Mouse (Mus musculus) T-helper 1 cell (primary cell): ENCODE measurements at regions not wholly inside any gene's neighbourhood (a gene's known extent, or its start where the extent isn't known, plus 50 kb on each side); places are given as distances from the start of the nearest gene placed in this dataset.
"Not testable (repeated sequence)": the region's sequence is repeated elsewhere in the genome, so short reads cannot be mapped to it uniquely, and the experiment has no call there.

ENCODE experiments used
- in situ Hi-C: fragments of 300-600 bp; cut with MboI, MseI; formaldehyde crosslinking; loops from one replicate; pipeline ENCODE4 v1.15.1; 2025; ENCODE audit warnings: high pct_unique_total_duplicates

- in situ Hi-C loops: no loop called here
Observed at GRCm38 (mm10) chr3:21726747-21727505, 349.5 kb upstream of the Tbl1xr1 start.

DNA sequence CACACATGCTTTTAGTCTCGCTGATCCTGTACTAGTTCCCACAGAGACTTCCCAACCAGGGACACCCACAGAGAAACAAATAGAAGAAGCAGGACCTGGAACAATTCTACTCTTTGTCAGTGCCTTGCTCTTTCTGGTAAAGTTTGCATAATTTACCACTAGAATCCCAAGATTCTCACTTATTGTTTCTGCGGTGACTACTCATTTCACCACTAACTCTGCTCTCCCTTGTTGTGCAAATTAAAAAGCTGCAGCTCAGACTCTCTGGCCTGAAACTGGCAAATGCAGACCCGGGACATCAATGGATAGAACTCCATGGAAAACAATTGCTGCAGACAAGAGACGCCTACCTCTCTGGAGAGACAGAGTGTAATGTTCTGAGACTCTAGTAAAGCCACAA is 348.4 kb upstream of the Tbl1xr1 start:
- in situ Hi-C loops: no loop called here

DNA sequence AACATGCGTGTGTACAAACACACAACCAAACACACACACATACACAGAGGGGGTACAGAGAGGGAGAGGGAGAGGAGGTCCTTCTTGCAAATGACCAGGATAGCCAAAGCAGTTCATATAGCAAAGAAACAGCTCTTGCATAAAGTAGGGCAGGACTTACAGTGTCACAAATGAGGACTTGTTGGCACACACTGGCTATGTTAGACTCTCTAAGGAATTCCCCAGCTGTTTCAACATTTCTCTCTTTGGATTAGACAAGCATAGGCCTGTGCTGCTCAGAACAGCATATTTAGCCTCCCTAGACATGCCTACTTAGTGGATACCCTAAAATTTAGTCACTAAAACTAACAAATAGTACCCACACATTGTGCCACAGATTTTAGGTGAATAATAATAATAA is 347.1 kb upstream of the Tbl1xr1 start:
- in situ Hi-C loops: no loop called here

DNA sequence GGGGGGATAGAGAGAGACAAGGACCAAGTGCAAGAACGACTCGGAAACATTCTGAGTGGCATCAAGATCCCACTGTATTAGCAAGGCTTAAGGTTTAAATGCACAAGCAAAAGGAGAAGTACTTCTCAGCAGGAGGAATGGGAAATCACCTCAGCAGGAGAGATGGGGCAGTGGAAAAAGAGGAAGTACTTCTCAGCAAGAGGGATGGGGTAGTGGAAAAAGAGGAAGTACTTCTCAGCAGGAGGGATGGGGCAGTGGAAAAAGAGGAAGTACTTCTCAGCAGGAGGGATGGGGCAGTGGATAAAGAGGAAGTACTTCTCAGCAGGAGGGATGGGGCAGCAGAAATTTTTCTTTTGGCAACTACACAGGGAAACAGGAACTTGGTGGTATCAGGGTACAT is 340.8 kb upstream of the Tbl1xr1 start:
- in situ Hi-C loops: not testable (repeated sequence)

DNA sequence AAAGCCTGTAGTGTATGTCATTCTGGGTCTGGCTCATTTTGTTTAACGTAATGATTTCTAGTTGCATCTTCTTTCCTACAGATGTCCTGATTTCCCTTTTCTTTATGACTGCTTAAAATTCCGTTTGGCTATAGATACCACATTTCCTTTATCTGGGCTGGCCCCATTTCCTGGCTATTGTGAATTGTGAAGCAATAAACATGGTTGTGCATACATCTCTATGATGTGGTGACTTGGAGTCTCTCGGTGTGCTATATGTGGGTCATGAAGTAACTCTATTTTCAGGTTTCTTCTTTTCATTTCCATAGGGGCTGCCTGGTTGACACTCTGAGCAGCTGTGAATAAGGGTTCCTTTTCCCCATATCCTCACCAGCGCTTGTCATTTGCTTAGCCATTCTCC is 336.7 kb upstream of the Tbl1xr1 start:
- in situ Hi-C loops: no loop called here

- in situ Hi-C loops: no loop called here
Observed at GRCm38 (mm10) chr3:21744107-21744506, 332.3 kb upstream of the Tbl1xr1 start.

- in situ Hi-C loops: no loop called here
Observed at GRCm38 (mm10) chr3:21760516-21761218, 315.8 kb upstream of the Tbl1xr1 start.

DNA sequence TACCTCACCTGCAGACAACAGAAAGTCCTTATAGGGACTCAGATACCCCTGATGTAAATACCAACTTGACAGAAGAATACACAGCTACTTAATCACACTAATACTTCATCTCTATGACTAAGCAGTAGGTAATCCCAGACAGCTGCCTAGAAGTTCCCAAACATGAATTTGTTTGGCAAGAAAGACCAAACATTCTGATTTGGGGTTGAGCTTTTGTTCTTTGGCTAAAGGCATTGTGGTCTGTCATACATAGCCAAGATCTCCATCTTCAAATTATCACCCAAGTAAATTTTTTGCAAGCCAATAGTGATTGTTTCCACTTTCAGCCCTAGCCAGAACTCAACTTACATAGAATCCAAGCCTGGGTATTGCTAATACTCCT is 315.2 kb upstream of the Tbl1xr1 start:
- in situ Hi-C loops: no loop called here

DNA sequence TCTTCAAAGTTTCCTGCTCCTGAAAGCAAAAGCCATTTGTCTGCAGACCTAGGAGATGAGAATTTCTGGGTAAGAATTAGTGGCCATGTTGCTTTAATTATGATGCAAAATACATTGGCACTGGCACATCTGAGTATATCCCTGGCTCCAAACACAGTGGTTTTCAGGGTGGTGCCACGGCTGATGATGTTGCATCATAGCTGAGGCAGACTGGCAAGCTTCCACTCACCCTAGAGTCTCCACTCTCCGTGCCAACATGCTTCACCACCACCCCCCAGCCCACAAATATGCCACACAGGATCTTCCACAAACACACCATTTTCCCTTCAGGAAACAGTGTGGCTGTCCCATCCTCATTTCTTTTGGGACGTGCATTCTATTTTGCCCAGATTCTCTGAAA is 314.5 kb upstream of the Tbl1xr1 start:
- in situ Hi-C loops: no loop called here

- in situ Hi-C loops: no loop called here
Observed at GRCm38 (mm10) chr3:21768081-21768480, 308.4 kb upstream of the Tbl1xr1 start.

DNA sequence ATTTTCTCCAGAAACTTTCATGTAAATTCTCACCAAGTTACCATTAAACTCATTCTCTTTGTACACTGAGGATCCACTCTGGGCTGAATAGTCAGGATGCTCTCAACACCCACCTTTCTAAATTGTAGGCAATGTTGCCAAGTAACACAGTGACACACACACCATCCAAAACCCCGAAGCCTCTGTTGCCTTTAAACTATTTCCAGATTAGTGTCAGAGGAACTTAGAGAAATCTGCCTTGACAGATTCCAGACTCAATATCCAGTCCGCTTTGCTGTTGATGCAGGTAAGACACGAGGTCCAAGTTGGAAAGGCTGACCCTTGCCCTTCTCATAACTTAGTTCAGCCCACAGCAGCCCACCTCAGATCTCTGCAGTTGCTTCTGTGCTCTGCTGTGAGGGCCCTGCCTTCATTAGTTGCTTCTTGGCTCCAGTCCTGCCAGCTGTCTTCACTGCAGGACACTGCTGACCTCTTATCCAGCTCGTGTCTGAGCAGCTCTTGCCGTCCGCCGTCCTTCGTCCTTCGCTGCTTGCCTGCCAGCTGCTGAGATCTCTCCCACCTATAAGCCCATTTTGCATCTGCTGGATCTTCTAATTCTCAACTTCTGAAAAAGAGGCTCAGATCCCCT is 306.4 kb upstream of the Tbl1xr1 start:
- in situ Hi-C loops: no loop called here

- in situ Hi-C loops: no loop called here
Observed at GRCm38 (mm10) chr3:21771752-21772298, 304.6 kb upstream of the Tbl1xr1 start.

GRCm38 (mm10) chr3:21774172-21774842 is 302.1 kb upstream of the Tbl1xr1 start:
- in situ Hi-C loops: no loop called here

DNA sequence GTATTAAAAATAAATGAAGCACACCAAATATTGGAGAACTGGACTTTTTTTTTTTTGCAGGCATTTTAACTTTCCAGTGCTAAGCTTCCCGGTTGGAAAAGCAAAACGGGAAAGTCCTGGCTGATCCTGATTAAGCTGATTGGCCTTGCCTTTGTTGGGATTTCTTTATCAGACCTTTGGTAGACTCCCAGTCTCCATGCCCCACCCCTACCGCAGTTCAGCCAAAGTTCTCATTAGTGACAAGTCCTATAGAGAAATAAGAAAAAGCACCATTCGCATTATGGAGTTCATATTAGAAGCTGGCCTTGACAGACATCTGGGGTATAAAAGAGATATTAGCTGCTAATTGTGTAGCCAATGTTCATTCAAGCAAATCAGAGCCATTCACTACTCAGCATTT is 297.7 kb upstream of the Tbl1xr1 start:
- in situ Hi-C loops: no loop called here

GRCm38 (mm10) chr3:21791983-21792631 is 284.3 kb upstream of the Tbl1xr1 start:
- in situ Hi-C loops: no loop called here

DNA sequence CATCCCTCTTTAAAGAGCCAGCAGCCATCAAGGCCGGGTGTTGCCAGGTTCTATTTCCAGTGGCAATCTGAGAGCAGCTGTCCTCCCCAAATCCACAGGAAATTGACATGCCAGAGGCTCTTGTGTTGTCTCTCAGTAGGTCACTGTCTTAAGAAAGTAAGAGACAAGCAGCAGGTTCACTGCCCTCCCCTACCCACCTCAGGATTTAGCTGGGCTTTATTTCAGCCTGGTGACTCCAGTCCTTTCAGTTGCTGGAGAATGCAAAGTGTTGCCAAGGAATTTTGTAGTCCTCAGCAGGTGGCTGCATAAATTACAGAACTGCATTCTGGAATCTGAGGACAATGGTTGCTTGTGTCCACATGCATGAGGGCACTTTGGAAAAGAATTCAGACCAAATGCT is 278.3 kb upstream of the Tbl1xr1 start:
- in situ Hi-C loops: no loop called here

DNA sequence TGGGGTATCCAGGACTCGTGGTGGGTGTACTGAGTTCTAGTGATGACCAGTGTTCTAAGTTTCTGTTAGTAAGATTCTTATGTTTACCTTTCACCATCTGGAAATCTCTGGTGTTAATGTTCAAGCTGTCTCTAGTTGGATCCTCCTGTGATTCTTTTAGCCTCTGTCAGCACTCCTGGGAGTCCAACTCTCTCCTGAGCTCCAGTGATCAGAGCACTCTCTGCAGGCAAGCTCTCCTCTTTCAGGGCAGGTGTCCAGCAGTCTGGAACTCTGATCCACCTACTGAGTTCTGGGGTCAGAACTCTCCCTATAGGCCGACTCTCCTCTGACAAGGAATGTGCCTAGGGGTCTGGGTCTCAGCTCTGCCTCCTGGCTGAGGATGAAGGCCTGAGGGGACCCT is 272.6 kb upstream of the Tbl1xr1 start:
- in situ Hi-C loops: not testable (repeated sequence)

GRCm38 (mm10) chr3:21806494-21807157 is 269.8 kb upstream of the Tbl1xr1 start:
- in situ Hi-C loops: no loop called here

DNA sequence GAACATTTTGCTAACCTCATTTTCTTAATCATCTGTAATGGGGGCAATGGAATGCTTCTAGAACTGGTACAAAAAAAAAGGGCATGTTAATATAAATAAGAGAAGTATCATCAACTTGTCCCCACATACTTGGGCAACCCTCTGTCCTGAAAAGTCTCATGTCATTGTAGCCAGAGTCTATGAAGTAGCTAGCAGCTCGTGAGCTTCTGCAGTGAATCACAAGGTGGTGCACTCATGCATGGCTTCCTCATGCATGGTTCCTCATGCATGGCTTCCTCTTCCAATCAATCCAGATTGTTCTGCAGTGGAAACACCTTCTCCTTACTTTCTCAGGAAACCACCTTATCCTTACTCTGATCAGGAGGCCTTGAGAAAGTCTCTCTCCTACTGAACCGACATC is 267.9 kb upstream of the Tbl1xr1 start:
- in situ Hi-C loops: no loop called here

DNA sequence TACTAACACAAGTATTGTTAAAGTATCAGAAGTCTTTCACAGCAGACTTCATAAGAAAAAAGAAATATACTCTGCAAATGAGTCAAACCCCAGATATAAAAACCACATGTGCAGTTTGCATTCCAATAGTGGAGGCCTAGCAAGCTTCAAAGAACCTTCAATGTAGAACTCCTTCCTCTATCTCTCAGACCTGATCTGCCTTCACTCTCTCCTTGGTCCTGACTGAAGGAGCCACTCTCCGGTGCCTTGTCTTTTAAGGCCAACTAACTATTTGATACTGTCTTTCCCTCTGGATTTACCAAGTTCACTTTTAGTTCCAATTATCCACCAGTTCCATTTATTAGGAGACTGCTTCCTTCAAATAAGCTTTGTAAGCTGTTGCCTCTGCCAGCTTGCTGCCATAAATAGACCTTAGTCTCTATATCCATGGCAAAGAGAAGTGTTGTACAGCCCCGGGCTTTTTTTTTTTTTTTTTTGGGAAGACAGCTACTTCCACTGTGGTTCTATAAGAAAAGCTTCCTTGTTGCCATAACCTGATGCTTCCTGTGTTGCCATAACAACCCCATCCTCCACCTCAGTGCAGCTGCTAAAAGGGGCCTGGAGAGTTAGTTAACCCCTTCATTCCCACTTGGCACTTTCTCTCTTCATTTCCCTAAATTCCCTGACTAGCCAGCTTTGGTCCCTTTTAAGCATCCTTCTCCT is 266.5 kb upstream of the Tbl1xr1 start:
- in situ Hi-C loops: no loop called here
